In the genomic region with DNA sequence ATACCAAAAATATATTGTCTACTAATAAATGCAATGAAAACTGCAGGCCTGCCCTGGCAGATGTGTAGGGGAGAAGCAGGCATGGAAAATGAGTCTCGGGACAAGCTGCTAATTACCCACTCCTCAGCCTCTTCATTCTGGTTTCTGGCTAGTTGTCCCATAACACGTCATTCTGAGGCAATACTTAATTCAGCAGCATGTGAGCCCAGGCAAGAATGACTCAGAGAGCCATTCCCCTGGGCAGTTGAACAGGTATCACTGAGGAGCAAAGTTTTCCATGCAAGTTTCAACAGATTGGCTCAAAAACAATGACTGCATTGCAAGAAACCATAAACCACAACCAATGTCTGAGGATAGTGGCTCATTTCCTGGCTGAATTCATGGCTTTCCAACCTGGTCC, we compare ENCODE assay signal across 21 mouse cellular contexts.
DNase-seq lines count a peak whose midpoint lies in the region; ATAC-seq lines count a peak whose summit lies in the region.
"Had no signal": no experiment of that assay in that cellular context is flagged by ENCODE, and none has a peak within 500 bp of the region (broad histone marks: within the 10 kb centered on the region; RNA-seq: fewer than 3 reads in every experiment).

No protein-coding gene starts in this region.

- H3K4me1 ChIP-seq in kidney, embryonic 15.5 days: no peaks in the 10 kb centered on the region
- H3K4me1 ChIP-seq: forebrain, embryonic 10.5 days; heart, embryonic 13.5 days; hindbrain, embryonic 12.5 days had no signal

- DNase-seq in 3134 (ENCODE audit: extremely low read depth, insufficient read length, low spot score) (peak; percentile 52), 3T3-L1 (ENCODE audit: low read depth, low spot score) (peak; percentile 77), NIH3T3 (ENCODE audit: low read depth) (peak; percentile 83)
- no peak for DNase-seq in natural killer cell, adult 2 months (ENCODE audit: low spot score in 2 of 2)
- DNase-seq: adrenal gland, postnatal 14 days; cerebellum, adult 11-12 months; cerebellum, adult 9-10 months; cerebellum, postnatal 25 days; heart, postnatal 4 days; kidney, adult 11 months had no signal

- H3K4me2 ChIP-seq in kidney, embryonic 15.5 days: no peak overlapping the region
- H3K4me2 ChIP-seq: embryonic facial prominence, embryonic 13.5 days; heart, embryonic 13.5 days; hindbrain, embryonic 12.5 days had no signal

- no peaks in the 10 kb centered on the region for H3K27me3 ChIP-seq in kidney, embryonic 15.5 days
- H3K27me3 ChIP-seq: embryonic facial prominence, embryonic 13.5 days; heart, embryonic 13.5 days; hindbrain, embryonic 12.5 days had no signal

- H3K9me3 ChIP-seq in kidney, embryonic 15.5 days (replicated peaks): no peaks in the 10 kb centered on the region
- H3K9me3 ChIP-seq: embryonic facial prominence, embryonic 13.5 days; forebrain, embryonic 10.5 days; G1E; heart, embryonic 13.5 days; hindbrain, embryonic 12.5 days had no signal

- no peaks in the 10 kb centered on the region for H3K36me3 ChIP-seq in kidney, embryonic 15.5 days
- H3K36me3 ChIP-seq: embryonic facial prominence, embryonic 13.5 days; forebrain, embryonic 10.5 days; G1E; heart, embryonic 13.5 days; hindbrain, embryonic 12.5 days had no signal

- H3K4me3 ChIP-seq in kidney, embryonic 15.5 days (replicated peaks): no peak overlapping the region
- H3K4me3 ChIP-seq: embryonic facial prominence, embryonic 13.5 days; forebrain, embryonic 10.5 days; heart, embryonic 13.5 days; hindbrain, embryonic 12.5 days had no signal

- 72% methylated on average over 2 of the region's 2 CpGs for WGBS in kidney, embryonic 15.5 days

- H3K27ac ChIP-seq in kidney, embryonic 15.5 days: no peak overlapping the region
- H3K27ac ChIP-seq: embryonic facial prominence, embryonic 13.5 days; forebrain, embryonic 10.5 days; heart, embryonic 13.5 days; hindbrain, embryonic 12.5 days had no signal

- ATAC-seq in granulocyte monocyte progenitor cell, adult 5-6 weeks (replicated peaks; ENCODE audit: poor library complexity, severe bottlenecking): 0 out of 2 replicates have a peak, but pooled peaks have one; percentile 17
- no peak for ATAC-seq in inflammation-experienced regulatory T-cells, adult 6 months
- ATAC-seq in kidney, embryonic 15.5 days (replicated peaks; ENCODE audit: low FRiP score): no peak
- ATAC-seq: activated CD4-positive, CD25-positive, alpha-beta regulatory T cell, adult 4 months; forebrain, embryonic 14.5 days; hindbrain, embryonic 16.5 days had no signal

- no peak overlapping the region for H3K9ac ChIP-seq in kidney, embryonic 15.5 days
- H3K9ac ChIP-seq: embryonic facial prominence, embryonic 13.5 days; heart, embryonic 13.5 days; hindbrain, embryonic 12.5 days had no signal

Comparison
In these comparisons a context has a peak if more than half of its experiments do, and no peak if none do; other contexts are left out.
1. DNase-seq: peak in 3134 (single experiment), 3T3-L1 (single experiment) and NIH3T3 (single experiment); none in natural killer cell, adult 2 months (0 of 2).